Mouse (Mus musculus): ENCODE data around the gene Cops3. TPM values are rescaled to one million over a fixed set of nuclear protein-coding genes. Genes with fewer than 3 reads are reported as not detected.
"Not testable (repeated sequence)": the region's sequence is repeated elsewhere in the genome, so short reads cannot be mapped to it uniquely, and the experiment has no call there.

Cops3 gene
- 10 to 100 TPM; 83.9 to 85.6 TPM for total RNA-seq (2021)

GRCm38 (mm10) chr11:59839459-59840126 is at the start of gene Cops3:
Gene Cops3, minus strand, starts transcription at chr11:59839838.
- DNase-seq, result peak; percentile 95

DNA sequence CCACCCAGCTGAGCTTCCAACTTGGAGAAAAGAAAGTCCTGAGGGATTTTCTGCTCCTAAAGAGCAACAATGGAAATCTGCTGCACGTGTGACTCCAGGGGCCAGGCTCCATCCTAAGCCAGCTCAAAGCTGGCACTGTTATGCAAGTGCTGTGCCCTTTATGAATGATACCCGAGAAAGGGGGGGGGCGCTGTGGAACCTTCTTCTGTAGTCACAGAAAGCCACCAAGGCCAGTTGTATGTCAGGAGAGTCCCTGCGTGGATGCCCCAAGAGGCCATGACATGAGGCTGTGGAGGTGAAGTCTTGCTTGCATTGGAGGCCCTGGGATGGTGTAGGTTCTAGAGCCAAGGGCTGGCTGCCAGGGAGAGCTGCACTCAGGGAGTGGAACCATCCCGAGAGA is 48.5 kb upstream of the Cops3 start:
- no peak for DNase-seq

DNA sequence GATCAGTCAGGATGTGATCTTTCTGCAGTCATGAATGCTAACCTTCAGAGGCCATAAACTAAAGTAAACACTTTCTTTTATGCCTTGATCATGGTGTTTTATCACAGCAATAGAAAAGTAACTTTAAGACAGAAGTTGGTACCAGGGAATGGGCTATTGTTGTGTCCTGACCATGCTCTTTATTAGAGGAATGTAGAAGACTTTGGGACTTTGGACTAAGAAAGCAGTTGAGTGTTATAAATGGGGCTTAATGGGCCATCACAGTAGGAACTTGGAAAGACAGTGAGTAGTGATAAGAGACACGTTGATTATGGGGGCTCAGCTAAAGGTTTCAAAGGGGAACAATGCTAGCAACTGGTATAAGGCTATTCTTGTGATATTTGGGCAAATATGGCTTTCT is 47.3 kb upstream of the Cops3 start:
- no peak for DNase-seq

DNA sequence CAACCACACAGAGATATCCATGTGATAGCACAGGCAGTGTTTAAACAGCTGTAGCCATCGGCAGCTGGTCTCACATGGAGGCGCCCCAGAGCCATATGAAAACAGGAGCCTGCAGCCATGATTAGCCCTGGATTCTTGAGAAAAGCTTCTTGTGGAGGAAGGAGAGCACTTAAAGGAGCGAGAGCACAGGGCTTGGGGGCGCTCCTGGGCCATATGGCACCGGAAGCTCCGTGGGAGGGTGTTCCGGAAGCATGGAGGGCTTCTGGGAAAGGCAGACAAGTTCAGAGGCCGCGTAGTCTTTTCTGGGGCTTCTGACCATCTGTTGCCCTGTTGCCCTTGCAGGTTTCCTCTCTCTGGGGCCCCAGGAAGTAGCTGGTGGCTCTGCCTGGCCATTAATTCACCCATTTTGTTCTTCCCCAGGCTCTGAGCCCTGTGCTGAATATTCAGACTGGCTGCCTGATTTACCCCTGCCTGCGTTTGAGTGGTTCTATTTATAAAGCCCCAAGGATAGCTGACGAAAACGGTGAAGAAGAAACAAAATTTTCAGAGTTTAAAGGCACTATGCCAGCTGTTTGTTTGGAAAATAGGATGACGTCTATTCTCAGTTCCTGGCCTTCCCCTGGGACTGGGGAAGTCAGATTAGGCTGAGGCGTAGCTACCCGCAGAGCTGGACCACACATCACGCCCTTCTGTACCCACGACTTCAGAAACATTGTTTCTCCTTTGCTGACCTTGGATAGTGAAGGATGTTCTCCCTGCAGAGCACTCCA is 45.8 kb upstream of the Cops3 start:
- DNase-seq, result peak; percentile 55

DNA sequence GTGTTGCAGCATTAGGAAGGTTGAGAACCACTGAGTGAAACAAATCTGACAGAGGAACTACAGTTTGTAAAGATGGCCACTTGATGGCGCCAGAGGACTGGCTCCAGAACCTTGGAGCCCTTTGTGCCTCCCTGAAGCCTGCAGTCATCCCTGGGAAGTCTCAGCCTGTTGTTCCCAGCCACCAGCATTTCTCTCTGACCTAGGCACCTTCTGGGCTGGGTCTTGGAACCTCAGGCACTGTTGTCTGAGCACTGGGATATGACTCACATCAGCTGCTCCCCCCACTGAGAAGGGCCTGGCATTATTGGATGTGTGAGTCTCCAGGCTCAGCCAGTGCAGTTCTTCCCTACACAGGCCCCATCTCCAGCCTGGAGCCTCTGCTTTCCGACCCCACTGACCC is 40.4 kb upstream of the Cops3 start:
- peak; percentile 88 for DNase-seq

- no peak for DNase-seq
Measured at GRCm38 (mm10) chr11:59872124-59872523, 32.5 kb upstream of the Cops3 start.

DNA sequence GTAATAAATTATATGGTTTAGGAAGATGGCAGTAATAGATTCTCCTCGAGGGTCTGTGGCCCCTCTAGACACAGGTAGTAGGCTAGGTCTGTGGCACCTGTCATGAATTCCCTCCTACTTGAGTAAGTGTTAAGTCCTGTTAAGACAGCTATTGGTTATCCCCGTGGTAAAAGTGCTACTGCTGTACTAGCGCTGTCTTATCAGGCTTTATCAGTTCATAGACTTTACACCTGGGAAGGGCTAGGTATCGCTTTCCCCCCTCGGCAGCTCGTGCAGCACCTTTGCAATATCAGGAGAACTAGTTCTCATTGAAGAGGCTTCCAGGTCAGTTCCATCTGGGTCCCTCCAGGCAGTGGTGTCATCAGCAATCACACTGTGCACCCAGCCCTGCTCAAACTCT is 24.7 kb upstream of the Cops3 start:
- no peak for DNase-seq

DNA sequence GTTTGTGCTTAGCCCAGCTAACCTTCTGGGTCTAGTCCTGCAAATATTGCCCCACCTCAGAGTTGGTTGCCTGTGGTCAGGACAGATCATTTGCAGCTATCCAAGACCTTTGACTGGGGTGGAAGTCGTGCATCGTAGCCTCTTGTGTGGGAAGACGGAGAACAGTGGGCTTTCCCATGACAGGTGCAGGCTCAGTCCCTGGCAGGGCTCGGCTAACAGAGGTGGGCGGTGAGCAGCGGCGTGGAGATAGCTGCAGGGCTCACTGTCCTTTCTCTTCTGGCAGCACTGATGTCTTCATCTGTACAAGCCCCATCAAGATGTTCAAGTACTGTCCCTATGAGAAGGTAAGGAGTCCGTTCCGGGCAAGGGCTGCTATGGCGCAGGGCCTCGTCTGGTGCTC is 20.8 kb upstream of the Cops3 start:
- no peak for DNase-seq

DNA sequence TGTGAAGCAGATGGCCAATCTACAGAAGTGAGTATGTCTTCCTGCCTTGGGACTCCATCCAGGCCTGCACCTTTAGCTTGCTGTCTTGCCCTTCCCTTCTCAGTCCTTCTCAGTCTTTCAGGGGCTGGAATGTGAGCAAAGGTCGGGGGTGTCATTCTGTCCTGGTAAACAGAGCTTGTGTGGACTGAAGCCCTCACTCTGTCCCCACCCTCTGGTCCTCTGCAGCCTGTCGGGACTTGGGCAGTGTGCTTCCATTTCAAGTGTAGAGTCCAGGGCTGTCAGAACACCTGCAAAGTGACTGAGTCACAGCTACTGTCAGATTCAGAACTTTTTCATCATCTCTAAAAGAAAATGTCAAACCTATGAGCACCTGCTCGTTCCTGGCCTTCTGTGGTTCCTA is 13.2 kb upstream of the Cops3 start:
- no peak for DNase-seq

- peak; percentile 84 for DNase-seq
Measured at GRCm38 (mm10) chr11:59847891-59848884, 8.6 kb upstream of the Cops3 start.

- peak; percentile 53 for DNase-seq
Measured at GRCm38 (mm10) chr11:59847131-59847530, 7.5 kb upstream of the Cops3 start.

GRCm38 (mm10) chr11:59846311-59846710 is 6.7 kb upstream of the Cops3 start:
- DNase-seq, result no peak

DNA sequence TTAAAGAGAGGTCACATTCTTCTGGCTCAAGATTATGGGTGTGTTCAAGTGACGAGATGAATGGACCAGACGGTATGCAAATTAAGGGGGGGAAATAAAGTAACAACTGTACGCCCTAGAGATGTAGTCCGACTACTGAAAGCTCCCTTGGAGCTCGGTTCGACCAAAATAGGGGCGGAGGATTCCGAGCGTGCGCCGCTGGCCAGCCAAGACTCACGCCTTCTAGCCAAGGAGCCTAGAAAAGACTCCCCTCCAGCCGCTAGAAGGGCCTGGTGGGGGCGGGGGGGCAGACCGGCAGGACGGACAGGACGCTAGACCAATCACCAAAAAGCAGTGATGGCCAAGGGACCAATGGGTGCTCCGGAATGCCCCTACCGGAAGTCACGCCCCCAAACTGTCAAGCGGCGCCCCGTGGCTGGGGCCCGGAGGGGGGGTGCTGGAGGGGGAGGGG is 605 bp downstream of the Cops3 start, which contains the start of gene Nt5m:
Gene Nt5m (plus strand): TSS at position 440 of the 451 bp plus-strand sequence.
- peak; percentile 96 for DNase-seq

GRCm38 (mm10) chr11:59838426-59838825 is 1.2 kb downstream of the Cops3 start:
- no peak for DNase-seq

- not testable (repeated sequence) for DNase-seq
Measured at GRCm38 (mm10) chr11:59837789-59838188, 1.8 kb downstream of the Cops3 start.

- DNase-seq, result no peak
Measured at GRCm38 (mm10) chr11:59821625-59822024, 18.0 kb downstream of the Cops3 start.

GRCm38 (mm10) chr11:59817916-59818315 is 21.7 kb downstream of the Cops3 start:
- no peak for DNase-seq

- no peak for DNase-seq
Measured at GRCm38 (mm10) chr11:59815482-59816065, 24.1 kb downstream of the Cops3 start.

GRCm38 (mm10) chr11:59814936-59815335 is 24.7 kb downstream of the Cops3 start:
- no peak for DNase-seq

DNA sequence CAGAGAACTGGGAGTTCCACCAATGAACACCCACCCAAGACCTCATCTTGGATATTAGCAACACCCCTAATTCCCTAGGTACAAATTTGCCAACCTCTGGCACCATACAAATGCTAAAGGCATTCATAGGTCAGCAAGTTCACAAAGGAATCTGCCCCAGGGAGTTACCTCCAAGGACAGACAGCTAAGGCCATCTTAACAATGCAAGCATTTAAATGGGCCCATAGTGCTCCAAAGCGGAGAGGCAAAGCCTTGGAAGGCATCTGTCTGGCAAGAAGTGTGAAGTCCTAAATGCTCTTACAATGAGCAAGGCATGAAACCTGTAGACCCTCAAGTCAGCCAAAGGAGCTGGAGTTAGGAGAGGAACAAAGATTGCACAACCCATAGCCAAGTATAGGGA is 25.3 kb downstream of the Cops3 start:
- DNase-seq, result no peak

- DNase-seq, result no peak
Measured at GRCm38 (mm10) chr11:59813276-59813675, 26.4 kb downstream of the Cops3 start.

- DNase-seq, result no peak
Measured at GRCm38 (mm10) chr11:59811211-59811610, 28.4 kb downstream of the Cops3 start.
